Mouse (Mus musculus) heart, postnatal 0 days (tissue): ENCODE measurements around the gene Mrps18a.

Experiments used
- CTCF ChIP-seq: IDR thresholded peaks from 2 replicates; pipeline ENCODE4 v1.5.1; 2016; ENCODE audit warnings: antibody characterized with exemption, control low read depth, low read depth
- EP300 ChIP-seq: IDR thresholded peaks from 2 replicates; pipeline ENCODE4 v1.6.1; 2016; ENCODE audit warnings: antibody characterized with exemption, low read depth

- no peak for TF ChIP-seq CTCF
- no peak for TF ChIP-seq EP300
These were observed 27.4 kb upstream of the Mrps18a start for GRCm38 (mm10) chr17:46083381-46083780.
